Mouse (Mus musculus) cortical plate, adult 2 months (tissue): ENCODE results near the gene Glis2.

Experiments used
- CTCF ChIP-seq: fragments of 200-500 bp; IDR thresholded peaks from 2 replicates; pipeline ENCODE4 v1.5.1; 2011; ENCODE audit warnings: mild to moderate bottlenecking, control low read depth, low read length; ENCODE audit not compliant: insufficient read depth; ENCODE audit errors: extremely low read depth
- POLR2A ChIP-seq: fragments of 200-500 bp; IDR thresholded peaks from 2 replicates; pipeline ENCODE4 v1.6.1; 2011; ENCODE audit warnings: mild to moderate bottlenecking, low read length, control low read depth; ENCODE audit not compliant: insufficient read depth; ENCODE audit errors: extremely low read depth

DNA sequence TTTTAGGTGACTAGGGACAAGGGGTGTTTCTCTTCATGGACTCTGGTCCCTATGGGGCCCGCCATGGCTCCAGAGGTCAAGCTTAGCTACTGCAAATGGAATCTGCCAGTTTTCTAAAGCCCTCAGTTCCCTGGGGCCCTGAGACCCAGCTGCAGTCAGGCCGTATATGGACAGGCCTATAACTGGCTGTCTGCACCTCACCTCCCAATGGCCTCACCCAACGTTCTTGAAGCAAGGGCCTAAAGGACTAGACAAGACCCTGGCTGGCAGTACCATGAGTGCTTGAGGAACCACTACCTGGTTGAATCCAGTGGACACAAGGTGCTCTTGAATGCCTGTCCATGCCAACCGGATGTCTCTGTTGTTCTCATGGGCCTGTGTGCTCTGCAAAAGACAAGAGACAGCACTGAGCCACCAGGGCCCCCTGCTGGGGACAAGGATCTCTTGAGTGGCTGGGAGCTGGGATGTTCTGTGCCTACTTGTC, 60.8 kb downstream of the Glis2 start:
- TF ChIP-seq POLR2A (no peak), CTCF (no peak; the same call in 1 of the 2 replicates)
